Mouse (Mus musculus) erythroblast, embryonic 14.5 days (primary cell): Measurements from ENCODE around the gene G430095P16Rik.

ENCODE experiments used
- GATA1 ChIP-seq: IDR thresholded peaks from 2 replicates; pipeline ENCODE4 v1.6.1; 2012; ENCODE audit warnings: low read length, inconsistent platforms, mixed read lengths
- TAL1 ChIP-seq: IDR thresholded peaks from 3 replicates; pipeline ENCODE4 v1.6.1; 2012; ENCODE audit warnings: low read length, inconsistent platforms, mixed read lengths

DNA sequence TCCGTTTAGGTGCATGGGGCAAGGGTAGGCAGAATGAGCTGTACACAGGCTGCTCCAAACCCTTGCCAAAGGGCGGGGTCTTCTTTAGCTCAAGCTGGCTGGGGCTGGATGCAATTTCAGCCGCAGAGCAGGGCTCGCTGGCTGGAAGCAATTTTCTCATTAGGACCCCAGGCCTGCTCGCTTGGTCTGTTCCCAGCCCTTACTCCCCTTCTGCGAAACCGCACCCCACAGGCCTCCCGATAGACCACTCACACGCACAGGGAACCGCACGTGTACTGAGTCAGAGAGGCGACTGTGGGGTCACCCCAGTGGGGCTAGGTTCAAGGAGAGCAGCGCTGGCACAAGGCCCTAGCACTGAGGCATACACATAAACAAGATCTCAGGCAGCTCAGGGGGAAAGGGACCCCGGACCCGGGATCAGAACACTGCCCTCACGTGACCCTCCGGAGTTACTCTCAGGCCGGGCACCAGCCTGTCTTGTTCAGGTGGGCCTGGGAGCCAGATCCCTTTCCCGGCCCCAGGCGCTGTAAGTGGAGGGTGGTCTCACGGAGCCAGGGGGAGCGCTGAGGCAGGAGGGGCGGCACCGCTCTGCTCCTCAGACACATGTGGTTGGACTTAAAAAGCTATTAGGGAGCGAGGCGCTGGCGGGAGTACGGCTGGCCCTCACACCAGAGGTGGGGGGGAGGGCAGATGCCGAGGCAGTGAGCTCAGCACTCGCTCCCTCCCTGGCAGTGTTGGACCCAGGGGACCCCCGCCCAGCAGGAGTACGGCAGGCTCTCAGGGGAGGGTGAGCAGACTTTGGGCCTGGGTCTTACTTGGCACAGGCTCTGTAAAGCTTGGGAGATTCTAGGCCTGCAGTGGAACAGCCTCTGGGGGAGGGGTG, 19.6 kb downstream of the G430095P16Rik start:
- TF ChIP-seq GATA1 (no peak), TAL1 (no peak)
